Mouse (Mus musculus) limb, embryonic 10.5 days (tissue): ENCODE measurements at regions not wholly inside any gene's neighbourhood (a gene's known extent, or its start where the extent isn't known, plus 50 kb on each side); places are given as distances from the start of the nearest gene placed in this dataset.

Experiments used
- DNase-seq: peaks from one replicate; pipeline ENCODE4 v3.0.0-alpha.2; 2017; ENCODE audit warnings: low spot score
- H3K27ac ChIP-seq: fragments of 300-500 bp; sonication (generic); 2 replicates; pipeline ENCODE4 v1.5.1; 2016; ENCODE audit warnings: mild to moderate bottlenecking
- H3K27me3 ChIP-seq: fragments of 300-500 bp; sonication (generic); 2 replicates; pipeline ENCODE4 v1.6.1; 2016; ENCODE audit warnings: low read depth, mild to moderate bottlenecking; ENCODE audit not compliant: poor library complexity, severe bottlenecking
- H3K36me3 ChIP-seq: fragments of 300-500 bp; sonication (generic); 2 replicates; pipeline ENCODE4 v1.6.1; 2016; ENCODE audit warnings: mild to moderate bottlenecking, moderate library complexity
- H3K4me1 ChIP-seq: fragments of 300-500 bp; sonication (generic); 2 replicates; pipeline ENCODE4 v1.6.1; 2016
- H3K4me3 ChIP-seq: fragments of 300-500 bp; sonication (generic); 2 replicates; pipeline ENCODE4 v1.5.1; 2016; ENCODE audit warnings: mild to moderate bottlenecking, moderate library complexity
- H3K9me3 ChIP-seq: fragments of 300-500 bp; sonication (generic); replicated peaks from 2 replicates; pipeline ENCODE4 v1.6.1; 2016; ENCODE audit warnings: mild to moderate bottlenecking
- WGBS: fragments of 180-500 bp; shearing (Covaris S2); methylation state at CpG from one replicate; pipeline ENCODE4 v1.1.7; 2016; 5-methylcytosine and 5-hydroxymethylcytosine counted together

GRCm38 (mm10) chr13:37135115-37135514, 85.1 kb upstream of the F13a1 start:
- Histone ChIP-seq H3K4me1 (no peaks in the 10 kb centered on the region), H3K9me3 (no peaks in the 10 kb centered on the region), H3K4me3 (no peak overlapping the region), H3K27ac (no peak overlapping the region), H3K36me3 (no peaks in the 10 kb centered on the region), H3K27me3 (no peaks in the 10 kb centered on the region)
- DNase-seq: no peak
- WGBS: 77% methylated on average over 1 of the region's 1 CpGs

GRCm38 (mm10) chr13:37134518-37134917, 84.5 kb upstream of the F13a1 start:
- 90% methylated on average over 2 of the region's 2 CpGs for WGBS
- H3K4me3 ChIP-seq: no peak overlapping the region

GRCm38 (mm10) chr13:37130637-37131036, 80.6 kb upstream of the F13a1 start:
- H3K27ac ChIP-seq: no peak overlapping the region
- no peaks in the 10 kb centered on the region for H3K36me3 ChIP-seq
- no peak for DNase-seq
- no peaks in the 10 kb centered on the region for H3K4me1 ChIP-seq
- H3K9me3 ChIP-seq: no peaks in the 10 kb centered on the region
- WGBS: 92% methylated on average over 10 of the region's 10 CpGs
- H3K27me3 ChIP-seq: no peaks in the 10 kb centered on the region
- H3K4me3 ChIP-seq: no peak overlapping the region

More at GRCm38 (mm10) chr13:37134518-37134917, 84.5 kb upstream of the F13a1 start:
- Histone ChIP-seq H3K27me3 (no peaks in the 10 kb centered on the region), H3K4me1 (no peaks in the 10 kb centered on the region), H3K9me3 (no peaks in the 10 kb centered on the region), H3K27ac (no peak overlapping the region), H3K36me3 (no peaks in the 10 kb centered on the region)
- no peak for DNase-seq

- Histone ChIP-seq H3K4me1 (0 out of 2 replicates have a peak, but pooled peaks cover 1% of the 10 kb centered on the region), H3K27me3 (no peaks in the 10 kb centered on the region), H3K4me3 (no peak overlapping the region), H3K27ac (no peak overlapping the region), H3K9me3 (no peaks in the 10 kb centered on the region), H3K36me3 (no peaks in the 10 kb centered on the region)
- DNase-seq: no peak
- 93% methylated on average over 4 of the region's 4 CpGs for WGBS
Observed at GRCm38 (mm10) chr13:37121602-37122001, 71.6 kb upstream of the F13a1 start.

GRCm38 (mm10) chr13:37120219-37120618, 70.2 kb upstream of the F13a1 start:
- 85% methylated on average over 2 of the region's 2 CpGs for WGBS
- no peaks in the 10 kb centered on the region for H3K27me3 ChIP-seq
- no peak overlapping the region for H3K4me3 ChIP-seq
- 0 out of 2 replicates have a peak, but pooled peaks cover 9% of the 10 kb centered on the region for H3K4me1 ChIP-seq
- no peak overlapping the region for H3K27ac ChIP-seq
- no peaks in the 10 kb centered on the region for H3K36me3 ChIP-seq
- DNase-seq: no peak
- no peaks in the 10 kb centered on the region for H3K9me3 ChIP-seq

- Histone ChIP-seq H3K27ac (no peak overlapping the region), H3K27me3 (no peaks in the 10 kb centered on the region), H3K4me1 (peaks cover 25% of the 10 kb centered on the region), H3K4me3 (no peak overlapping the region), H3K9me3 (no peaks in the 10 kb centered on the region), H3K36me3 (no peaks in the 10 kb centered on the region)
- DNase-seq: no peak
- 89% methylated on average over 5 of the region's 5 CpGs for WGBS
Observed at GRCm38 (mm10) chr13:37114324-37114723, 64.3 kb upstream of the F13a1 start.

GRCm38 (mm10) chr13:37111747-37112146, 61.7 kb upstream of the F13a1 start:
- DNase-seq: no peak
- H3K27ac ChIP-seq: no peak overlapping the region
- WGBS: 89% methylated on average over 4 of the region's 4 CpGs

GRCm38 (mm10) chr13:37107721-37108120, 57.7 kb upstream of the F13a1 start:
- Histone ChIP-seq H3K27ac (no peak overlapping the region), H3K4me1 (peaks cover 31% of the 10 kb centered on the region), H3K36me3 (no peaks in the 10 kb centered on the region), H3K27me3 (no peaks in the 10 kb centered on the region), H3K9me3 (no peaks in the 10 kb centered on the region), H3K4me3 (no peak overlapping the region)
- WGBS: 90% methylated on average over 5 of the region's 5 CpGs
- no peak for DNase-seq

More at GRCm38 (mm10) chr13:37111747-37112146, 61.7 kb upstream of the F13a1 start:
- Histone ChIP-seq H3K9me3 (no peaks in the 10 kb centered on the region), H3K36me3 (no peaks in the 10 kb centered on the region), H3K27me3 (no peaks in the 10 kb centered on the region), H3K4me1 (peaks cover 25% of the 10 kb centered on the region), H3K4me3 (no peak overlapping the region)

GRCm38 (mm10) chr13:37106009-37106408, 56.0 kb upstream of the F13a1 start:
- peaks cover 27% of the 10 kb centered on the region for H3K4me1 ChIP-seq
- 90% methylated on average over 5 of the region's 5 CpGs for WGBS
- no peak overlapping the region for H3K27ac ChIP-seq
- no peak overlapping the region for H3K4me3 ChIP-seq
- no peaks in the 10 kb centered on the region for H3K36me3 ChIP-seq
- no peaks in the 10 kb centered on the region for H3K9me3 ChIP-seq
- no peaks in the 10 kb centered on the region for H3K27me3 ChIP-seq
- no peak for DNase-seq

- H3K9me3 ChIP-seq: no peaks in the 10 kb centered on the region
- WGBS: 83% methylated on average over 9 of the region's 9 CpGs
Observed at GRCm38 (mm10) chr13:37104410-37105294, 54.6 kb upstream of the F13a1 start.

GRCm38 (mm10) chr13:37103741-37104296, 53.8 kb upstream of the F13a1 start:
- DNase-seq: peak; percentile 42
- peak overlapping the region; percentile 36; the same call in 1 of the 2 replicates for H3K27ac ChIP-seq
- H3K27me3 ChIP-seq: no peaks in the 10 kb centered on the region
- no peaks in the 10 kb centered on the region for H3K9me3 ChIP-seq
- no peaks in the 10 kb centered on the region for H3K36me3 ChIP-seq
- H3K4me3 ChIP-seq: no peak overlapping the region
- H3K4me1 ChIP-seq: peaks cover 21% of the 10 kb centered on the region
- WGBS: 60% methylated on average over 6 of the region's 6 CpGs

More at GRCm38 (mm10) chr13:37104410-37105294, 54.6 kb upstream of the F13a1 start:
- H3K27me3 ChIP-seq: no peaks in the 10 kb centered on the region
- no peak overlapping the region for H3K4me3 ChIP-seq
- DNase-seq: no peak
- no peaks in the 10 kb centered on the region for H3K36me3 ChIP-seq
- H3K4me1 ChIP-seq: peaks cover 21% of the 10 kb centered on the region
- H3K27ac ChIP-seq: peak overlapping the region; percentile 36; the same call in 1 of the 2 replicates

- Histone ChIP-seq H3K4me3 (no peak overlapping the region), H3K4me1 (peaks cover 21% of the 10 kb centered on the region), H3K27ac (no peak overlapping the region), H3K27me3 (no peaks in the 10 kb centered on the region), H3K36me3 (no peaks in the 10 kb centered on the region), H3K9me3 (no peaks in the 10 kb centered on the region)
- WGBS: 90% methylated on average over 4 of the region's 4 CpGs
- no peak for DNase-seq
Observed at GRCm38 (mm10) chr13:37101755-37102154, 51.7 kb upstream of the F13a1 start.
